Mouse (Mus musculus) kidney, postnatal 0 days (tissue): ENCODE results near the gene Olfr1360. TPM values are rescaled to one million over a fixed set of nuclear protein-coding genes. Genes with fewer than 3 reads are reported as not detected.
"Not testable (repeated sequence)": the region's sequence is repeated elsewhere in the genome, so short reads cannot be mapped to it uniquely, and the experiment has no call there.

ENCODE experiments used
- ATAC-seq: fragments of 200-750 bp; cut with Nextera tagmentation; replicated peaks from 2 replicates; pipeline ENCODE4 v1.8.0; 2017; ENCODE audit warnings: low read depth, moderate number of reproducible peaks, moderate TSS enrichment, moderate library complexity; ENCODE audit not compliant: low FRiP score
- DNase-seq: peaks from one replicate; pipeline ENCODE4 v3.0.0-alpha.2; 2016; ENCODE audit warnings: low spot score
- H3K27ac ChIP-seq: fragments of 300-500 bp; sonication (generic); 2 replicates; pipeline ENCODE4 v1.5.1; 2014; ENCODE audit warnings: mild to moderate bottlenecking
- H3K27me3 ChIP-seq: fragments of 300-500 bp; sonication (generic); 2 replicates; pipeline ENCODE4 v1.6.1; 2014; ENCODE audit warnings: low read length, mixed read lengths; ENCODE audit not compliant: insufficient read depth
- H3K36me3 ChIP-seq: fragments of 300-500 bp; sonication (generic); 2 replicates; pipeline ENCODE4 v1.6.1; 2014; ENCODE audit warnings: low read length, mixed read lengths; ENCODE audit not compliant: insufficient read depth
- H3K4me1 ChIP-seq: fragments of 300-500 bp; sonication (generic); replicated peaks from 2 replicates; pipeline ENCODE4 v1.6.1; 2014; ENCODE audit warnings: antibody characterized with exemption, low read length, mixed read lengths; ENCODE audit not compliant: insufficient read depth
- H3K4me2 ChIP-seq: fragments of 300-500 bp; sonication (generic); 2 replicates; pipeline ENCODE4 v1.6.1; 2014; ENCODE audit warnings: mild to moderate bottlenecking, low read length, moderate library complexity, mixed read lengths
- H3K4me3 ChIP-seq: fragments of 300-500 bp; sonication (generic); replicated peaks from 2 replicates; pipeline ENCODE4 v1.5.1; 2014; ENCODE audit warnings: low read depth, low read length
- H3K9ac ChIP-seq: fragments of 300-500 bp; sonication (generic); 2 replicates; pipeline ENCODE4 v1.6.1; 2014; ENCODE audit warnings: low read depth, low read length
- H3K9me3 ChIP-seq: fragments of 300-500 bp; sonication (generic); replicated peaks from 2 replicates; pipeline ENCODE4 v1.6.1; 2016; ENCODE audit warnings: low read length, inconsistent platforms, mixed read lengths
- CTCF ChIP-seq: IDR thresholded peaks from 2 replicates; pipeline ENCODE4 v1.5.1; 2016; ENCODE audit warnings: antibody characterized with exemption, low read depth, mild to moderate bottlenecking, moderate library complexity
- WGBS: fragments of 180-500 bp; shearing (Covaris S2); extraction: QIAGEN DNeasy Blood & Tissue Kit; methylation state at CpG from one replicate; pipeline ENCODE4 v1.1.7; 2014; 5-methylcytosine and 5-hydroxymethylcytosine counted together
- polyA plus RNA-seq: library from polyadenylated mRNA; unstranded; fragments of >200 nt; fragmentation: Nextera tagmentation; extraction: Ambion mirVana; gene quantifications from 2 replicates; pipeline ENCODE4 v1.2.1, GENCODE M21; 2015

Gene Olfr1360
- not detected in 2 replicates for polyA plus RNA-seq

GRCm38 (mm10) chr13:21677305-21677704, at the start of gene Olfr1360:
Gene Olfr1360, minus strand, starts transcription at chr13:21677405.
- Histone ChIP-seq H3K9me3 (no peaks in the 10 kb centered on the region), H3K27ac (no peak within 1 kb of the TSS), H3K9ac (no peak within 1 kb of the TSS), H3K4me2 (no peak within 1 kb of the TSS), H3K27me3 (no peaks in the 10 kb centered on the region), H3K4me1 (no peaks in the 10 kb centered on the region), H3K36me3 (no peaks in the 10 kb centered on the region), H3K4me3 (no peak within 1 kb of the TSS)
- DNase-seq (no peak), ATAC-seq (no peak)
- WGBS = 86% methylated on average over 2 of the region's 2 CpGs
- TF ChIP-seq CTCF = no peak

GRCm38 (mm10) chr13:21722993-21723836, 46.0 kb upstream of the Olfr1360 start:
- H3K4me3 ChIP-seq = no peak overlapping the region
- no peaks in the 10 kb centered on the region for H3K9me3 ChIP-seq
- 34% methylated on average over 5 of the region's 5 CpGs for WGBS
- H3K4me2 ChIP-seq = no peak overlapping the region
- TF ChIP-seq CTCF = no peak; the same call in 1 of the 2 replicates
- H3K27me3 ChIP-seq = no peaks in the 10 kb centered on the region
- no peak for ATAC-seq
- H3K9ac ChIP-seq = no peak overlapping the region
- H3K36me3 ChIP-seq = no peaks in the 10 kb centered on the region
- H3K27ac ChIP-seq = no peak overlapping the region
- peaks cover 7% of the 10 kb centered on the region for H3K4me1 ChIP-seq
- DNase-seq = peak; percentile 37

- ATAC-seq (0 out of 2 replicates have a peak, but pooled peaks have one; percentile 20), DNase-seq (peak; percentile 37)
- TF ChIP-seq CTCF = no peak
- Histone ChIP-seq H3K27me3 (no peaks in the 10 kb centered on the region), H3K4me3 (peak overlapping the region; percentile 16; the same call in 1 of the 2 replicates), H3K9me3 (no peaks in the 10 kb centered on the region), H3K27ac (peak overlapping the region; percentile 84), H3K36me3 (no peaks in the 10 kb centered on the region), H3K9ac (peak overlapping the region; percentile 46; the same call in 1 of the 2 replicates), H3K4me1 (peaks cover 10% of the 10 kb centered on the region), H3K4me2 (peak overlapping the region; percentile 52)
- WGBS = 4% methylated on average over 11 of the region's 11 CpGs
Observed at GRCm38 (mm10) chr13:21722373-21722925, 45.2 kb upstream of the Olfr1360 start.

- ATAC-seq (peak; percentile 95), DNase-seq (peak; percentile 98)
- not testable (repeated sequence) for H3K27me3 ChIP-seq, H3K9me3 ChIP-seq, H3K36me3 ChIP-seq
- Histone ChIP-seq H3K9ac (peak within 1 kb of the TSS; percentile 46), H3K27ac (peak within 1 kb of the TSS; percentile 87), H3K4me1 (peaks cover 13% of the 10 kb centered on the region), H3K4me2 (peak within 1 kb of the TSS; percentile 62), H3K4me3 (peak within 1 kb of the TSS; percentile 35)
- under 1% methylated on average over 37 of the region's 37 CpGs for whole genome bisulfite sequencing
Observed at GRCm38 (mm10) chr13:21721757-21722372, 44.7 kb upstream of the Olfr1360 start, which contains the start of gene Hist1h2bm. Gene Hist1h2bm, plus strand, starts transcription at chr13:21722044.

- not testable (repeated sequence) for H3K36me3 ChIP-seq, H3K27me3 ChIP-seq, H3K9me3 ChIP-seq
- Histone ChIP-seq H3K4me3 (peak overlapping the region; percentile 35), H3K4me1 (peaks cover 16% of the 10 kb centered on the region), H3K27ac (peak overlapping the region; percentile 87), H3K9ac (peak overlapping the region; percentile 36; the same call in 1 of the 2 replicates), H3K4me2 (peak overlapping the region; percentile 62)
- WGBS = 3% methylated on average over 19 of the region's 44 CpGs
- ATAC-seq (peak; percentile 30; the same call in 1 of the 2 replicates), DNase-seq (peak; percentile 34)
Observed at GRCm38 (mm10) chr13:21721107-21721756, 44.0 kb upstream of the Olfr1360 start.
